Comparison of ENCODE assay signal across 8 mouse cellular contexts in genomic region chr3:145650298-145651011, GRCm38 (mm10). TPM values are rescaled to one million over a fixed set of nuclear protein-coding genes. Genes with fewer than 3 reads are reported as not detected.
DNase-seq lines count a peak whose midpoint lies in the region; ATAC-seq and TF ChIP-seq lines count a peak whose summit lies in the region.

No protein-coding gene starts in this region.

- no peak for TF ChIP-seq POLR2A in small intestine, adult 2 months (IDR thresholded peaks at IDR 0.05; ENCODE audit: low read depth, low read length)

- peak overlapping the region; percentile 99 for H3K27ac ChIP-seq in brown adipose tissue, adult 24 weeks (replicated peaks; ENCODE audit: low read depth, low read length)
- peak overlapping the region; percentile 81 for H3K27ac ChIP-seq in intestine, postnatal 0 days (ENCODE audit: low read depth, low read length)
- H3K27ac ChIP-seq in small intestine, adult 2 months (ENCODE audit: insufficient read depth, low read depth, low read length) = peak overlapping the region; percentile 46

- H3K4me3 ChIP-seq in brown adipose tissue, adult 24 weeks (ENCODE audit: insufficient read depth, low read depth, low read length) = peak overlapping the region; percentile 89
- peak overlapping the region; percentile 69 for H3K4me3 ChIP-seq in intestine, postnatal 0 days (ENCODE audit: low read depth, low read length)
- H3K4me3 ChIP-seq in small intestine, adult 2 months (ENCODE audit: low read depth, low read length) = peak overlapping the region; percentile 78

- 11% methylated on average over 18 of the region's 18 CpGs for WGBS in intestine, postnatal 0 days
- 13% methylated on average over 18 of the region's 18 CpGs for WGBS in small intestine, adult 2 months

- no peaks in the 10 kb centered on the region for H3K27me3 ChIP-seq in intestine, postnatal 0 days (replicated peaks; ENCODE audit: control insufficient read depth, insufficient read depth, low read length)
- peaks cover 4% of the 10 kb centered on the region; the same call in 1 of the 2 replicates for H3K27me3 ChIP-seq in small intestine, adult 2 months (ENCODE audit: control insufficient read depth, insufficient read depth, low read length)

- ATAC-seq in granulocyte monocyte progenitor cell, adult 5-6 weeks (replicated peaks; ENCODE audit: poor library complexity, severe bottlenecking) = peak; percentile 17; the same call in 1 of the 2 replicates
- no peak for ATAC-seq in intestine, postnatal 0 days

- peak overlapping the region; percentile 86; the same call in 1 of the 2 replicates for H3K9ac ChIP-seq in intestine, postnatal 0 days (ENCODE audit: low read depth, low read length)

- no peaks in the 10 kb centered on the region for H3K9me3 ChIP-seq in intestine, postnatal 0 days (ENCODE audit: control insufficient read depth)

- H3K4me1 ChIP-seq in brown adipose tissue, adult 24 weeks (ENCODE audit: control insufficient read depth, insufficient read depth, insufficient read length, low read length) = peaks cover 11% of the 10 kb centered on the region
- H3K4me1 ChIP-seq in intestine, postnatal 0 days (replicated peaks; ENCODE audit: control insufficient read depth, insufficient read depth, low read length) = no peaks in the 10 kb centered on the region; the same call in 1 of the 2 replicates
- H3K4me1 ChIP-seq in small intestine, adult 2 months (ENCODE audit: control insufficient read depth, insufficient read depth, insufficient read length, low read length) = peaks cover 6% of the 10 kb centered on the region; the same call in 1 of the 2 replicates

- peaks cover 8% of the 10 kb centered on the region; the same call in 1 of the 2 replicates for H3K36me3 ChIP-seq in intestine, postnatal 0 days (ENCODE audit: control insufficient read depth, insufficient read depth)
- 0 out of 2 replicates have a peak, but pooled peaks cover 1% of the 10 kb centered on the region for H3K36me3 ChIP-seq in small intestine, adult 2 months (ENCODE audit: control insufficient read depth, insufficient read depth, low read length)

- peak; percentile 71 for DNase-seq in 3134 (ENCODE audit: extremely low read depth, insufficient read length, low spot score)
- DNase-seq in lung, adult 18-20 months = peak; percentile 74 to 77
- no peak for DNase-seq in spleen, postnatal 10 days (ENCODE audit: low spot score in 2 of 2)
- no peak for DNase-seq in layer of hippocampus, postnatal 14 days (ENCODE audit: low spot score in 2 of 2)

- TF ChIP-seq CTCF in intestine, postnatal 0 days (IDR thresholded peaks at IDR 0.05; ENCODE audit: low read depth) = no peak
- no peak for TF ChIP-seq CTCF in small intestine, adult 2 months (IDR thresholded peaks at IDR 0.05; ENCODE audit: extremely low read depth, insufficient read length, insufficient replicate concordance, low read depth, low read length)

- peak overlapping the region; percentile 90 for H3K4me2 ChIP-seq in intestine, postnatal 0 days (replicated peaks; ENCODE audit: low read depth)

RNA-seq across cellular contexts. Expression of gene Ccn1, which starts 0.7 kb away (rescaled TPM):
- polyA plus RNA-seq in brown adipose tissue, adult 24 weeks (2012; ENCODE audit: insufficient read depth, insufficient read length, missing spikeins) = 24.6 and 51.6 TPM in 2 replicates
- not detected in 2 replicates for total RNA-seq in granulocyte monocyte progenitor cell, adult 5-6 weeks (2014; fragmentation: Nextera tagmentation)
- not detected in 2 replicates for total RNA-seq in granulocyte monocyte progenitor cell, adult 5-6 weeks (2017)
- 33.1 and 37.0 TPM in 2 replicates for polyA plus RNA-seq in intestine, postnatal 0 days (2015; fragmentation: Nextera tagmentation; extraction: Ambion mirVana)
- polyA plus RNA-seq in small intestine, adult 2 months (2012; rRNA removed) = 6.1 and 7.5 TPM in 2 replicates
- total RNA-seq in layer of hippocampus, postnatal 14 days (2021) = 1 to 10 TPM; 7.8 TPM

Comparison
In these comparisons a context has a peak if more than half of its experiments do, and no peak if none do; other contexts are left out.
1. DNase-seq: peak in 3134 (single experiment) and lung, adult 18-20 months (2 of 2); none in spleen, postnatal 10 days (0 of 2) and layer of hippocampus, postnatal 14 days (0 of 2).
2. H3K27ac ChIP-seq: peak in every context shown above with its lines; median percentile 99 in brown adipose tissue, adult 24 weeks; 81 in intestine, postnatal 0 days; 46 in small intestine, adult 2 months.
3. Peak in every context shown above with its lines, with median percentiles within 50 percentile points of each other: H3K4me3 ChIP-seq.